Mouse (Mus musculus): ENCODE measurements at regions not wholly inside any gene's neighbourhood (a gene's known extent, or its start where the extent isn't known, plus 50 kb on each side); places are given as distances from the start of the nearest gene placed in this dataset.

DNA sequence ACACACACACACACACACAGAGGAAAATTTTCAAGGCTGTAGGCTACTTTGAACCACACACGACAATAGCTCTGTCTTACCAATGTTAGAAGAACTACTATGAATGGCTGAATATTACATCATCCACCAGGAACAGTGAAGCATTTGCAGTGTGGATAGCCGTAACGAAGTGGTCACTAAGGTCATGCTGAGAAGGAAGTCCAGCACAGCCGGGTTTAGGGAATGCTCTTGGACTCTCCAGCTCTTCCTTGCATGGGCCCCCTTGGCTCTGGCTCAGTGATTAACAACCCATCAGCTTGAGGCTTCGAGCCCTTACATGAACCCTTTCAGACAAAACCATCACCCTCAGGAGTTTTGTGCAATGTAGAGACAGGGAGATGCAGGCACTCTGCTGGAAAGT lies 245.3 kb downstream of the Adamts20 start:
- ATAC-seq (replicated peaks; ENCODE audit: poor library complexity), result no peak

GRCm38 (mm10) chr15:94216703-94217102 lies 248.5 kb downstream of the Adamts20 start:
- no peak for ATAC-seq (replicated peaks; ENCODE audit: poor library complexity)

GRCm38 (mm10) chr15:94214440-94214839 lies 250.8 kb downstream of the Adamts20 start:
- ATAC-seq (replicated peaks; ENCODE audit: poor library complexity), result peak; percentile 87

DNA sequence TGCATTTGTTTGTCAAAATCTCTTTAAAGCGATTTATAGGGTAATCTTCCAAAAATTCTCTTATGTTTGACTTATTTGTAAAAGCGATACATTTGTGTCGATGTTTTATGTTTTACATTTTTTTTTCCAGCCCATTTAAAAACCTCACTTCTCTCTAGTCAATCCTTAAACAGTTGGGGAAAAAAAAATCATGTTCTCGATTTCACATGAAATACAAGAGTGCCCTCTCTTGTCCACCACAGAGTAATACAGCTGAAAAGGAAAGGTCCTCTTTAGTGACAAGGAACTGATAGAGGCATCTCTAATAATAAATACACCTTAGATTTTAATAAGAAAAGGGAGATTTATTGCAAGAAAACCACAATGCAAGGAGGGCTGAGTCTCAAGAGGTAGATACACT lies 251.8 kb downstream of the Adamts20 start:
- ATAC-seq (replicated peaks; ENCODE audit: poor library complexity), result peak; percentile 83

GRCm38 (mm10) chr15:94208476-94208875 lies 256.7 kb downstream of the Adamts20 start:
- ATAC-seq (replicated peaks; ENCODE audit: poor library complexity), result no peak

DNA sequence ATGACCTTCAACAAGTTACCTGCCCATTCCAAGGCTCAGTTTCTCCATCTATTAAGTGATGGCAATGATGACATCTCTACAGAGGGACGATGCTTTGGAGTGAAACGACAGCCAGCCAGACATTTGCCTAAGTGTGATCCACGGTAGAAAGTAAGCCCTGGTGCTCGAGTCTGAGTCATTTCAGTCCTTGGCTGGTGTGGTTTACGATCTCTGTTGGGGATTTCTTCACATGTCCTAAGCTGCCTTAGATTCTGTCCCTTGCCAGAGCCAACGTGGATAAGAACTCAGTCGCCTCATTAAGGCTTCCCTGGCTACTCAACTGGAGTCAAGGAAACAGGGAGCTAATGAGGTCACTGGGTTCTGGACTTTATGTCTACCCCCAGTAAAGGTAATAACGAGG lies 258.8 kb downstream of the Adamts20 start:
- ATAC-seq (replicated peaks; ENCODE audit: poor library complexity), result no peak

DNA sequence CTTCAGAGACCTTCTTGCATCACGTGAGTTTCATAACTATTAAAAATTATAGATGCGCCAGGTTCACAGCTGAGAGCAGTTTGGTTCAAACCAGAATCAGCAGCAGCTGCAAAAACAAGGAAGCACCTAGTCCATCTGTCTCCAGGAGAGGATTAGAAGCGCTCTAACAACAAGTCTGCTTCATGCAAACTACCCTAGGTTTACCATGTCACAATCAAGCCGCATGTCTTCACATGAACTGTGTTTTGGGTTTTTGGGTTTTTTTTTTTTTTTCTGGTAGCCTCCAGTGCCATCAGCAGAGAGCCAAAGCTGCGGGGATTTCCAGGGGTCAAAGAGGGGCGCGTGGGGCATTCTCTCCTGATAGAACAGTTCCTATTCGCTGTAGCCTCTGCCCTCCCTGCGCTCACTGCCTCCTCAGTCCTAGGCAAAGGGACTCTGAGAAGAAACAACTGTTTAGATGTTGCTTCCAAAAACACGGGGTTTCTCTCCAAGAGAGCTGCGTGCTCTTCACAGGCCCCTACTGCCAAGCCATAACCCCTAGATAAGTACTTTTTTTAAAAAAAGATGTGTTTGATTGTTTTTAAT lies 259.8 kb downstream of the Adamts20 start:
- no peak for ATAC-seq (replicated peaks; ENCODE audit: poor library complexity)

DNA sequence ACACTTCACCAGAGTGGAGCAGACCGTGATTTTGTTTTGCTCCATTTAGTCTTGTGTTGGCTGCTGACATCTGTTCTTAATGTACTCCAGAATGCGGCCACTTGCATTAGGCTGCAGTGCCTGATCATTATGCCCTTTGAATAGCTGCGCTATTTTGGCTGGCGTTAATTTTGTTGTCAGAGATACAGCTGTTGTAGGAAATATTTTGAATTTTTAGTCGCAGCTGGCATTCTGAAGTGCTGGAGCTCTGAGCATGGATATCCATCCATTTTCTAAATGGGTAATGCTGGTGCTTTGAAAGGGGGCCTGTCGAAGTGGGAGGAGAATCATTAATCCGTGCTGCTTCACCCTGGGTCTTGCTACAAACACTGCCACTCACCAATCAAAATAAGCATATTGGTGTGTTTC lies 275.1 kb downstream of the Adamts20 start:
- ATAC-seq (replicated peaks; ENCODE audit: poor library complexity), result no peak

DNA sequence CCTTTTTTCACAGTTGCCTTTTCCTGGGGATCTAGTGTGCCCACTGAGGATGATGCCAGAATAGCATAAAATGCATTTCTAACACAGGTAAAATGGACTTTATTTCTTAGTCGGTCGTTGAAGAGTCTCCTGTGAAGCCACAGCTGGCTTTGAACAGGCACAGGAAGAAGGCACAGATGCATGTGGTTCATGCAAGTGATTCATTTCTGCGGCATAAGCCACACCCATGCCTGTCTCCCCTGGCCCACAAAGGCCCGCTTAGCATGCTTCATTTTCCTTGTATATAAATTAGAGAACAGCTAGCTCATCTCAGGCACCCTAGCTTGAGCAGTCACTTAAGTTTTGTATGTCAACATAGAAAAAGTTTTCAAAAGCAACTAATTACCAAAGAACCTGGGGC lies 277.6 kb downstream of the Adamts20 start:
- ATAC-seq (replicated peaks; ENCODE audit: poor library complexity), result no peak

DNA sequence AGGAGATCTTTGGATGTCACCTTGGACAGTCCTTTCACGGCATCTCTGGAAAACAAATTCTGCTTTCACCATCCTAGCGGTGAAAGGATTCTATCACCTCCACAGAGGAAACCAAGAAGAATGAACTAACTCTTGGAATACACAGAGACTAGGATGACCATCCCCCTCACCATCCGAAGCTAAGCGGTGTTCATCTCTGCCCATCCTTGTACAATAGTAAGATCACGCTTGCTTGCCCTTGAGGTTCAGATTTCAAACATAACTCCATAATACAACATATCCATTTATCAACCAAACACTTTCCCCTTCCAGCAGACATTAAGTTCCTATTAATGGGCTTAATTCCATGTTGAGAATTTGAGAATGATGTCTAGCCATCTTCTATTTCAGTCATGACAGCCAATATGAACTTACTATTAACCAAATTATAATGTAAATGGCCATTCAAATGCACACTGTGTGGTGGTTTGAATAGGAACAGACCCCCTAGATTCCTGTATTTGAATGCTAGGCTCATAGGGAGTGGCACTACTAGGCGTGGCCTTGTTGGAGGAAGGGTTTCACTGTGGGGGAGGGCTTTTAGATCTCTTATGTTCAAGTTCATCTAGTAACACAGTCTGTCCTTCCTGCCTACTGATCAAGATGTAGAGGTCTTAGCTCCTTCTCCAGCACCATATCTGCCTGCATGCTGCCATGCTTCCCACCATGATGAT lies 281.4 kb downstream of the Adamts20 start:
- no peak for ATAC-seq (replicated peaks; ENCODE audit: poor library complexity)

- no peak for ATAC-seq (replicated peaks; ENCODE audit: poor library complexity)
Measured at GRCm38 (mm10) chr15:94174083-94174482, 291.1 kb downstream of the Adamts20 start.

DNA sequence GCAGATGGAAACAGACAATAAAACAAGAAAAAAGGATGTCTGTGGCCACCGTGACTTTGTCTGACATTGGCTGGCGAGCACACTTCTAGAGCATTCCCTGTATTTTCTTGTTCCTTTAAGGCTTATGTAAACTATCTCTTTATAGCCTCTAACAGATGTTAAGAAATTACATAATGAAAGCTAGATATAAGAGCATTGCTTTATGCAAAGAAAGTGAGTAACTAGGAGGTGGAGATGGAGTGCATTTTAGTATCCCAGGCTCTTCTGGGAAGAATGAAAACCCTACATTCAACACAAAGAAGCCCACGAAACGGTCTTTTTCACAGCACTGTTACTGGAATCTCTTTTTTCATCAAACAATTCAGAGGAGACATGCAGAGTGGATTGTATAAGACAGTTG lies 304.4 kb downstream of the Adamts20 start:
- ATAC-seq (replicated peaks; ENCODE audit: poor library complexity), result no peak

DNA sequence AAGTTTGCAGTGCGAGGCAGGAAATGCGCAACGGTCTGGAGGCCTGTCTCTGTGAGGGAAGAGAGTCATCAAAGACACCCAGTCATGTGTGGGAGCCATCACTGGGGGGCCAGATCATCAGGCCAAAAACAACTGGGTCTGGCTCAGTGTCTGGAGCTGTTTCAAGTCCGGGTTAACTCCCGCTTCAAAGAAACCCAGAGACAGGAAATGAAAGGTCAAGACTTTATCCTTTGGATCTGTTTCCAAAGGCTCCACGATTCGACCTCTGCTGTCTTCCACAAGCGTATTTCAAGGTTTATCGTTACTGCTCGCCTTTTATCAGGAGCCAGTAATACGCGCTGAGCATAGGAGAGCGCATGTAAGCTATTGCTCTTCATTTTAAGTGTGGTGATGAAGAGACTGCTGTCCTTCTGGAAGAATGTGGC lies 325.7 kb downstream of the Adamts20 start:
- ATAC-seq (replicated peaks; ENCODE audit: poor library complexity), result no peak

GRCm38 (mm10) chr15:94137159-94137952 lies 327.9 kb downstream of the Adamts20 start:
- ATAC-seq (replicated peaks; ENCODE audit: poor library complexity), result peak; percentile 74

DNA sequence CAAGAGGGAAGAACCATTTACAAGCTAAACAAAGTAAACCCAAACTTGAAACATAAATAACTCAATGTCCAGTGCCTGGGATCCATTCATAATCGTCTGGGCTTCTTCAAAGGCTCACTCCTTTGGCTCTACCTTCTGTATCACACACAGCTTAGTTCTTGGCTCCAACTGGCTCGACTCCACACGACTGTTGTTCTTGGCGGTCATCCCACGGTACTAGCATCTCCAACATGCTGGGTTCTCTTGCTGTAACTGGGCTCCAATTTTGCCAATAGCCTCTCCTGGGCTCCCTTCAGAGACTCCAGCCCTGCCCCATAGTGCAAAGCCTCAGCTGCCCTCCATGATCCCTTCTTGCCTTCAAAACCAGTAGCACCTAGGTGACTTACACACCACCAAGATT lies 352.4 kb downstream of the Adamts20 start:
- no peak for ATAC-seq (replicated peaks; ENCODE audit: poor library complexity)

DNA sequence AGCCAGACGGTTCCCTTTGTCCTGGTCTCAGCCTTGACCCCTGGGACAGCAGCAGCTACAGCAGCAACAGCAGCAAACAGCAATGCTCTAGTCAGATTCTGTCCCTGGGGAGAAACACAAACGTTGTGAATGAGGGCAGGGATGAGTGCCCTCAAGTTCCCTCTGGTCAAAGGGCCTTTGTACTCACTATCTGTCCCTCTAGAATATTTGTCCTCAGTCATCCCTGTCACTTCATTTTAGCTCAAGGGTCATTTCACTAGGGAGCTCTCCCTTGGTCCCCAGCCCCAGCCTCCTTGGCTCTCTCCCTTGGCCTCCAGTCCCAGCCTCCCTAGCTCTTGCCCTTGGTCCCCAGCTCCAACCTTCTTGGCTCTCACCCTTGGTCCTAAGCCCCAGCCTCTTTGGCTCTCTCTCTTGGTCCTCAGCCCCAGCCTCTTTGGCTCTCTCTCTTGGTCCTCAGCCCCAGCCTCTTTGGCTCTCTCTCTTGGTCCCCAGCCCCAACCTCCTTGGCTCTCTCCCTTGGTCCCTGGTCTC lies 358.0 kb downstream of the Adamts20 start:
- ATAC-seq (replicated peaks; ENCODE audit: poor library complexity), result no peak

- no peak for ATAC-seq (replicated peaks; ENCODE audit: poor library complexity)
Measured at GRCm38 (mm10) chr15:94090644-94091043, 374.6 kb downstream of the Adamts20 start.

DNA sequence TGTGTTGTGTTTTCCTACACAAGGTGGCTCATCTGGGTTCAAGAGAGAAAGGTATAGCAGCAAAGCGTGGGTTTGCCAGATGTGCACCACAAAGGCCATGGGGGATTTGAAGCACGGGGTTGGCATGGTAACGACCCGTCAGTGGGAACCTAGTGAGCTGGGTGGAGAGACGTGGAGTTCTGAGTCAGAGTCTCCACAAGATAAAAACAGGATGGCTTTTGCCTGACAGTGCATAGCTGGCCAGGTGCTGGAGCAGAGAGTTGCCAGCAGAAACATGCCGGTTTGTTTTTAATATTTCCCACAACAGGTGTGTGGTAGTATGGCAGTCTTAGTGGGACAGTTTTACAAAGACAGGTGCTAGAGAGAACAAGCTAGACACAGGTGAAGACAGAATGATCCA lies 375.4 kb downstream of the Adamts20 start:
- ATAC-seq (replicated peaks; ENCODE audit: poor library complexity), result no peak

DNA sequence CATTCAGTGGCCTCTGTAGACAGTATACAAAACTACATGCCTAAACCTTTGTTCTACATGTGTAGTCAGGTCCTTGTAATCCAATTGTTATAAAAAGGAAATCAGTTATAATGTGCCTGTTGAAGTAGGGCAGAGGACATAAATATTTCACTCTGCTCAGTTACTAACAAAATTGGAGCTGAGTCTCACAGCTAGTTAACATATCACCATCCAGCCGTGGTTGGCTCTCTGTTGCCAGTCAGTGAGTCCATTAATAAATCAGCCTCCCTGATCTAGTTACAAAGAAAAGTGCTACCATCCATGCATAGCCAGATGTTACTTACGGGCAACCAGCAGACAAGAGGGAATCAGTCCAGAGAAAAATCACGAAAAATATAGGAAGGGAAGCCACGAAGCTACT lies 382.8 kb downstream of the Adamts20 start:
- ATAC-seq (replicated peaks; ENCODE audit: poor library complexity), result no peak

DNA sequence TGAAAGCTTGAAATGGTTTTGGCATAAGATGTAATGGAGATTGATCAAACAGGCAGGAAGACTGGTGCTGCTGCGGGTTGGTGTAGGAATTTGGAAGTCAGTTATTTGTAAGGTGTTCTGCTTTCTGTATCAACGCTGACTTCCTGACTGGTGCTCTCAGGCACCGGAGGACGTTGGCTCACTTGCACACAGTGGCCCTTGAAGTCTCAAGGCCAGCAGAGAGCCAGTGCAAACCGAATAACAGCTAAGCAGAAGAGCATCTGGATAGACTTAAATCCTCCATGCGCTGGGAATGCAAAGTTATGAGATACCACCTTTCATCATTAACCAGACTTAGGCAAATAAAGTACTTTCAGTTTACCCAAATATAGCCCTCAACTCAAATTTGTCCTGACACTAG lies 388.2 kb downstream of the Adamts20 start:
- no peak for ATAC-seq (replicated peaks; ENCODE audit: poor library complexity)

DNA sequence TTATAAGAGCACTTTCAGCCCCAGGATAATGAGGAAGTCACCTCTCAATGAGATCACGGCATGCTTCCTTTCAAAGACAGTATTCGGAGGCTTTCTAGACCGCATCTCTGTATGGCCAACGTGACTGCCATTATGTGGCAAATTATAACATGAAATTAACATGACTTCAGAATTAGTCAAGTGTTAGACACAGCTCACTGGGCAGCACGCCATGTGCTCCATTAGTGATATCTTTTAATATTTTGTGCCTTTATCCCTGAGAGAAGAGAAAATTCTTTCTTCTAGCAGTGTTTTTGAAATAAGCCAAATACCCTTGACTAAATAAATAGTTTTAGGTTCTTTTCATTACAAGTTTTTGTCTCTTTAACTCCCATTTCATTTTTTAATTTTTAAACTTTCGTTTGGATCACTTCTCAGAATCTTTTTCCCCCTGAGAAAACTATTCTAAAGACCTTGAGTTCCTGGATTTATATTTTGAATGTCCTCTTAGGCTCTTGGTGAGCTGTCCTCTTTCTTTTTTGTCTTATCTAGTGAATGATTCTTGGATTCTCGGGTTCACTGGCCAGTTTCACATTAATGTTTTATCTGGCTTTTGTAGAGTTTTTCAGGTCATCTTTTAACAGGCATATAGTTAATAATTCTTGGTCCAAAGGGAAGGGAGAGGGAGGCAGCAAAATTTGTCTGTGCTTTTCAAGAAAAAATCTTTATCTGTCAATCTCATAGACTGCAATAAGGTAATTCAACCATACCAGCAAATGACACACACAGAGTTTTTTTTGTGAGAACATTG lies 390.9 kb downstream of the Adamts20 start:
- no peak for ATAC-seq (replicated peaks; ENCODE audit: poor library complexity)
